23 mouse cellular contexts compared by ENCODE assay signal in genomic region chr1:40437340-40437739, GRCm38 (mm10). TPM values are rescaled to one million over a fixed set of nuclear protein-coding genes. Genes with fewer than 3 reads are reported as not detected.
"Had no signal": no experiment of that assay in that cellular context is flagged by ENCODE, and none has a peak within 500 bp of the region (broad histone marks: within the 10 kb centered on the region; RNA-seq: fewer than 3 reads in every experiment).

No protein-coding gene starts in this region.

- H3K9ac ChIP-seq: kidney, embryonic 15.5 days; liver, embryonic 14.5 days; lung, embryonic 15.5 days; midbrain, embryonic 12.5 days; midbrain, embryonic 15.5 days; neural tube, embryonic 12.5 days; neural tube, embryonic 15.5 days had no signal

- H3K4me3 ChIP-seq: kidney, embryonic 15.5 days; left cerebral cortex, adult 2 months; lung, embryonic 15.5 days; midbrain, embryonic 12.5 days; midbrain, embryonic 15.5 days; neural tube, embryonic 12.5 days; neural tube, embryonic 15.5 days had no signal

- H3K27me3 ChIP-seq: kidney, embryonic 15.5 days; lung, embryonic 15.5 days; midbrain, embryonic 12.5 days; midbrain, embryonic 15.5 days; neural tube, embryonic 12.5 days; neural tube, embryonic 15.5 days had no signal

- H3K4me1 ChIP-seq: kidney, embryonic 15.5 days; lung, embryonic 15.5 days; midbrain, embryonic 12.5 days; midbrain, embryonic 15.5 days; neural tube, embryonic 12.5 days; neural tube, embryonic 15.5 days had no signal

- H3K36me3 ChIP-seq: kidney, embryonic 15.5 days; lung, embryonic 15.5 days; midbrain, embryonic 12.5 days; midbrain, embryonic 15.5 days; neural tube, embryonic 12.5 days; neural tube, embryonic 15.5 days had no signal

- DNase-seq: kidney, adult 2 months; kidney, postnatal 10 days; kidney, postnatal 36 days; lung, adult 18-20 months; lung, postnatal 10 days; lung, postnatal 36 days; right cerebral cortex, adult 18-20 months; right cerebral cortex, postnatal 14 days; right cerebral cortex, postnatal 4 days; thymus, adult 2 months; thymus, postnatal 14 days; thymus, postnatal 4 days had no signal

- H3K27ac ChIP-seq: kidney, embryonic 15.5 days; left cerebral cortex, adult 2 months; liver, embryonic 14.5 days; lung, embryonic 15.5 days; midbrain, embryonic 12.5 days; midbrain, embryonic 15.5 days; neural tube, embryonic 12.5 days; neural tube, embryonic 15.5 days; stomach, postnatal 0 days had no signal

- H3K9me3 ChIP-seq: kidney, embryonic 15.5 days; lung, embryonic 15.5 days; midbrain, embryonic 12.5 days; midbrain, embryonic 15.5 days; neural tube, embryonic 12.5 days; neural tube, embryonic 15.5 days had no signal

RNA-seq across cellular contexts. Expression of gene Il1rl1, which starts 8.0 kb away (rescaled TPM):
- polyA plus RNA-seq: midbrain, embryonic 12.5 days had no signal

RNA-seq across cellular contexts. Expression of gene Il18r1, which starts 28.0 kb away (rescaled TPM):
- total RNA-seq: layer of hippocampus, postnatal 25 days; left cerebral cortex, adult 2 months had no signal
- polyA plus RNA-seq: limb, embryonic 11.5 days; midbrain, embryonic 12.5 days; midbrain, embryonic 15.5 days; neural tube, embryonic 12.5 days; neural tube, embryonic 15.5 days had no signal
